Mouse (Mus musculus): ENCODE measurements around the gene Avpi1. TPM values are rescaled to one million over a fixed set of nuclear protein-coding genes. Genes with fewer than 3 reads are reported as not detected.
"Not testable (repeated sequence)": the region's sequence is repeated elsewhere in the genome, so short reads cannot be mapped to it uniquely, and the experiment has no call there.

The Avpi1 gene
- polyA plus RNA-seq, 1 experiment: 28.6 TPM

GRCm38 (mm10) chr19:42104681-42105080 is 24.2 kb downstream of the Avpi1 start:
- DNase-seq (ENCODE audit: low spot score): no peak

GRCm38 (mm10) chr19:42099406-42099805 is 29.5 kb downstream of the Avpi1 start:
- no peak for DNase-seq (ENCODE audit: low spot score)

- no peak for DNase-seq (ENCODE audit: low spot score)
These were observed 38.2 kb downstream of the Avpi1 start for GRCm38 (mm10) chr19:42090637-42091141.

- DNase-seq (ENCODE audit: low spot score): peak; percentile 91
These were observed 38.9 kb downstream of the Avpi1 start, which contains the start of gene Pi4k2a for GRCm38 (mm10) chr19:42089748-42090595. Pi4k2a (plus strand) TSS chr19:42090470.

- DNase-seq (ENCODE audit: low spot score): no peak
These were observed 39.6 kb downstream of the Avpi1 start for GRCm38 (mm10) chr19:42089103-42089747.

GRCm38 (mm10) chr19:42086166-42086565 is 42.7 kb downstream of the Avpi1 start, which contains the start of gene Morn4:
Morn4 (minus strand) TSS chr19:42086357.
- peak; percentile 44 for DNase-seq (ENCODE audit: low spot score)

- no peak for DNase-seq (ENCODE audit: low spot score)
These were observed 43.2 kb downstream of the Avpi1 start for GRCm38 (mm10) chr19:42085690-42086089.

- not testable (repeated sequence) for DNase-seq (ENCODE audit: low spot score)
These were observed 47.2 kb downstream of the Avpi1 start for GRCm38 (mm10) chr19:42081613-42082012.

- DNase-seq (ENCODE audit: low spot score): no peak
These were observed 48.4 kb downstream of the Avpi1 start for GRCm38 (mm10) chr19:42080469-42080868.

GRCm38 (mm10) chr19:42079950-42080349 is 48.9 kb downstream of the Avpi1 start:
- DNase-seq (ENCODE audit: low spot score): no peak

- DNase-seq (ENCODE audit: low spot score): no peak
These were observed 49.9 kb downstream of the Avpi1 start for GRCm38 (mm10) chr19:42079006-42079405.

GRCm38 (mm10) chr19:42078566-42078965 is 50.3 kb downstream of the Avpi1 start:
- DNase-seq (ENCODE audit: low spot score): no peak

GRCm38 (mm10) chr19:42075992-42076391 is 52.9 kb downstream of the Avpi1 start:
- no peak for DNase-seq (ENCODE audit: low spot score)

GRCm38 (mm10) chr19:42075051-42075450 is 53.8 kb downstream of the Avpi1 start:
- DNase-seq (ENCODE audit: low spot score): no peak

Other genes starting within 250 kb of the Avpi1 start
- gene Rrp12, start 232.9 kb downstream of the Avpi1 start, polyA plus RNA-seq (2012; rRNA removed): 6.1 and 6.4 TPM in 2 replicates
- gene Pgam1, start 217.1 kb downstream of the Avpi1 start, polyA plus RNA-seq (2012; rRNA removed): 266 and 271 TPM in 2 replicates
- 29.5 and 31.0 TPM in 2 replicates for gene Exosc1, start 195.6 kb downstream of the Avpi1 start, polyA plus RNA-seq (2012; rRNA removed)
- gene Zdhhc16, start 195.6 kb downstream of the Avpi1 start, polyA plus RNA-seq (2012; rRNA removed): 41.1 and 66.3 TPM in 2 replicates
- 56.3 and 60.4 TPM in 2 replicates for gene Mms19, start 147.9 kb downstream of the Avpi1 start, polyA plus RNA-seq (2012; rRNA removed)
- 33.2 and 39.2 TPM in 2 replicates for gene Ubtd1, start 147.3 kb downstream of the Avpi1 start, polyA plus RNA-seq (2012; rRNA removed)
- 0.10 TPM in 1 of 2 replicates, not detected in the other for gene Ankrd2, start 93.1 kb downstream of the Avpi1 start, polyA plus RNA-seq (2012; rRNA removed)
- gene Hoga1, start 83.4 kb downstream of the Avpi1 start, polyA plus RNA-seq (2012; rRNA removed): 2.4 and 2.7 TPM in 2 replicates
- gene 4933411K16Rik, start 76.8 kb downstream of the Avpi1 start, polyA plus RNA-seq (2012; rRNA removed): 0.23 and 0.24 TPM in 2 replicates
- 7.4 and 8.7 TPM in 2 replicates for gene Morn4, start 42.7 kb downstream of the Avpi1 start, polyA plus RNA-seq (2012; rRNA removed)
- gene Pi4k2a, start 38.6 kb downstream of the Avpi1 start, polyA plus RNA-seq (2012; rRNA removed): 26.0 and 26.4 TPM in 2 replicates
- gene Marveld1, start 18.3 kb upstream of the Avpi1 start, polyA plus RNA-seq (2012; rRNA removed): 186 and 267 TPM in 2 replicates
- gene Zfyve27, start 34.9 kb upstream of the Avpi1 start, polyA plus RNA-seq (2012; rRNA removed): 43.3 and 50.3 TPM in 2 replicates
- 10.3 and 12.0 TPM in 2 replicates for gene Sfrp5, start 73.2 kb upstream of the Avpi1 start, polyA plus RNA-seq (2012; rRNA removed)
- 0.10 TPM in 2 replicates for gene Golga7b, start 118.5 kb upstream of the Avpi1 start, polyA plus RNA-seq (2012; rRNA removed)